Mouse (Mus musculus) inflammation-experienced regulatory T-cells (primary cell): ENCODE data around the gene Ddhd1. TPM values are rescaled to one million over a fixed set of nuclear protein-coding genes. Genes with fewer than 3 reads are reported as not detected.

ENCODE experiments used
- polyA plus RNA-seq, 2 experiments: library from polyadenylated mRNA; unstranded; fragments of 100-300 nt; shearing (Covaris generic); gene quantifications; one replicate each; pipeline ENCODE4 v1.2.1; 2017

The Ddhd1 gene
- polyA plus RNA-seq = 10 to 100 TPM; 31.9 to 36.2 TPM

GRCm38 (mm10) chr14:45657641-45658611 is at the start of gene Ddhd1:
Gene Ddhd1 (minus strand): TSS chr14:45658143.

Other genes with a start within 250 kb of the Ddhd1 start
- 1 to 10 TPM in 1 of 2 experiments, under 1 TPM in 1; 0.18 to 1.6 TPM for gene Fermt2, start 128.0 kb downstream of the Ddhd1 start, polyA plus RNA-seq